Mouse (Mus musculus): ENCODE data around the gene Rps6ka4. TPM values are rescaled to one million over a fixed set of nuclear protein-coding genes. Genes with fewer than 3 reads are reported as not detected.

Rps6ka4 gene
- polyA plus RNA-seq, 1 experiment from 2014 or later: 5.8 TPM

GRCm38 (mm10) chr19:6825384-6825783 lies 15.1 kb downstream of the Rps6ka4 start:
- ATAC-seq (ENCODE audit: low FRiP score): no peak
- H3K9me3 ChIP-seq (ENCODE audit: control insufficient read depth, low read length): no peaks in the 10 kb centered on the region
- no peak overlapping the region for H3K27ac ChIP-seq (ENCODE audit: low read depth, low read length)
- H3K4me1 ChIP-seq (replicated peaks; ENCODE audit: control insufficient read depth, insufficient read depth, low read length): peaks cover 7% of the 10 kb centered on the region; the same call in 1 of the 2 replicates
- no peak overlapping the region for H3K9ac ChIP-seq (ENCODE audit: low read depth, low read length)
- 83% methylated on average over 6 of the region's 6 CpGs for WGBS
- H3K36me3 ChIP-seq (ENCODE audit: control insufficient read depth, insufficient read depth, low read length): no peaks in the 10 kb centered on the region
- peaks cover 19% of the 10 kb centered on the region for H3K27me3 ChIP-seq (ENCODE audit: control insufficient read depth, insufficient read depth, low read length)
- no peak overlapping the region for H3K4me2 ChIP-seq (replicated peaks; ENCODE audit: low read depth, low read length)
- H3K4me3 ChIP-seq (ENCODE audit: low read depth, low read length): no peak overlapping the region
- no peak for DNase-seq (ENCODE audit: low spot score)

- H3K4me1 ChIP-seq (replicated peaks; ENCODE audit: control insufficient read depth, insufficient read depth, low read length): no peaks in the 10 kb centered on the region
- H3K4me2 ChIP-seq (replicated peaks; ENCODE audit: low read depth, low read length): no peak overlapping the region
- DNase-seq (ENCODE audit: low spot score) (no peak), ATAC-seq (ENCODE audit: low FRiP score) (no peak)
- H3K36me3 ChIP-seq (ENCODE audit: control insufficient read depth, insufficient read depth, low read length): no peaks in the 10 kb centered on the region
- no peak overlapping the region for H3K4me3 ChIP-seq (ENCODE audit: low read depth, low read length)
- no peaks in the 10 kb centered on the region for H3K27me3 ChIP-seq (ENCODE audit: control insufficient read depth, insufficient read depth, low read length)
- WGBS: 87% methylated on average over 13 of the region's 13 CpGs
- H3K9ac ChIP-seq (ENCODE audit: low read depth, low read length): no peak overlapping the region
- no peaks in the 10 kb centered on the region for H3K9me3 ChIP-seq (ENCODE audit: control insufficient read depth, low read length)
- no peak overlapping the region for H3K27ac ChIP-seq (ENCODE audit: low read depth, low read length)
These were observed 19.8 kb downstream of the Rps6ka4 start for GRCm38 (mm10) chr19:6820538-6821195.

GRCm38 (mm10) chr19:6819143-6819827 lies 21.2 kb downstream of the Rps6ka4 start:
- Histone ChIP-seq H3K4me2 (replicated peaks; ENCODE audit: low read depth, low read length) (no peak overlapping the region), H3K9me3 (ENCODE audit: control insufficient read depth, low read length) (no peaks in the 10 kb centered on the region), H3K9ac (ENCODE audit: low read depth, low read length) (no peak overlapping the region), H3K27ac (ENCODE audit: low read depth, low read length) (no peak overlapping the region), H3K4me1 (replicated peaks; ENCODE audit: control insufficient read depth, insufficient read depth, low read length) (no peaks in the 10 kb centered on the region), H3K4me3 (ENCODE audit: low read depth, low read length) (no peak overlapping the region), H3K27me3 (ENCODE audit: control insufficient read depth, insufficient read depth, low read length) (no peaks in the 10 kb centered on the region), H3K36me3 (ENCODE audit: control insufficient read depth, insufficient read depth, low read length) (no peaks in the 10 kb centered on the region)
- ATAC-seq (ENCODE audit: low FRiP score): no peak
- 55% methylated on average over 10 of the region's 10 CpGs for WGBS
- DNase-seq (ENCODE audit: low spot score): no peak

- H3K4me1 ChIP-seq (replicated peaks; ENCODE audit: control insufficient read depth, insufficient read depth, low read length): no peaks in the 10 kb centered on the region
- no peaks in the 10 kb centered on the region for H3K9me3 ChIP-seq (ENCODE audit: control insufficient read depth, low read length)
- no peak overlapping the region for H3K9ac ChIP-seq (ENCODE audit: low read depth, low read length)
- DNase-seq (ENCODE audit: low spot score) (no peak), ATAC-seq (ENCODE audit: low FRiP score) (no peak)
- H3K4me2 ChIP-seq (replicated peaks; ENCODE audit: low read depth, low read length): no peak overlapping the region
- H3K4me3 ChIP-seq (ENCODE audit: low read depth, low read length): no peak overlapping the region
- no peaks in the 10 kb centered on the region for H3K27me3 ChIP-seq (ENCODE audit: control insufficient read depth, insufficient read depth, low read length)
- 0 out of 2 replicates have a peak overlapping the region, but pooled peaks have one; percentile 27 for H3K27ac ChIP-seq (ENCODE audit: low read depth, low read length)
- H3K36me3 ChIP-seq (ENCODE audit: control insufficient read depth, insufficient read depth, low read length): no peaks in the 10 kb centered on the region
- WGBS: 89% methylated on average over 3 of the region's 3 CpGs
These were observed 25.5 kb downstream of the Rps6ka4 start for GRCm38 (mm10) chr19:6814958-6815357.

- no peaks in the 10 kb centered on the region for H3K36me3 ChIP-seq (ENCODE audit: control insufficient read depth, insufficient read depth, low read length)
- H3K4me1 ChIP-seq (replicated peaks; ENCODE audit: control insufficient read depth, insufficient read depth, low read length): no peaks in the 10 kb centered on the region
- no peak overlapping the region for H3K9ac ChIP-seq (ENCODE audit: low read depth, low read length)
- DNase-seq (ENCODE audit: low spot score) (peak; percentile 50), ATAC-seq (ENCODE audit: low FRiP score) (peak; percentile 66; the same call in 1 of the 2 replicates)
- no peak overlapping the region for H3K4me3 ChIP-seq (ENCODE audit: low read depth, low read length)
- no peaks in the 10 kb centered on the region for H3K9me3 ChIP-seq (ENCODE audit: control insufficient read depth, low read length)
- H3K27ac ChIP-seq (ENCODE audit: low read depth, low read length): peak overlapping the region; percentile 27; the same call in 1 of the 2 replicates
- 35% methylated on average over 4 of the region's 4 CpGs for WGBS
- H3K4me2 ChIP-seq (replicated peaks; ENCODE audit: low read depth, low read length): no peak overlapping the region
- H3K27me3 ChIP-seq (ENCODE audit: control insufficient read depth, insufficient read depth, low read length): no peaks in the 10 kb centered on the region
These were observed 26.1 kb downstream of the Rps6ka4 start for GRCm38 (mm10) chr19:6814366-6814765.

Other genes starting within 250 kb of the Rps6ka4 start
- gene Ccdc88b, start 17.6 kb upstream of the Rps6ka4 start, polyA plus RNA-seq (2014; fragmentation: Nextera tagmentation; extraction: Ambion mirVana): 0.42 and 0.74 TPM in 2 replicates
- 142 and 147 TPM in 2 replicates for gene Trmt112, start 69.1 kb upstream of the Rps6ka4 start, polyA plus RNA-seq (2014; fragmentation: Nextera tagmentation; extraction: Ambion mirVana)
- 126 and 138 TPM in 2 replicates for gene Prdx5, start 69.5 kb upstream of the Rps6ka4 start, polyA plus RNA-seq (2014; fragmentation: Nextera tagmentation; extraction: Ambion mirVana)
- gene Esrra, start 81.2 kb upstream of the Rps6ka4 start, polyA plus RNA-seq (2014; fragmentation: Nextera tagmentation; extraction: Ambion mirVana): 4.1 and 5.0 TPM in 2 replicates
- 0.54 TPM in 1 of 2 replicates, not detected in the other for gene Catsperz, start 84.7 kb upstream of the Rps6ka4 start, polyA plus RNA-seq (2014; fragmentation: Nextera tagmentation; extraction: Ambion mirVana)
- gene Kcnk4, start 93.9 kb upstream of the Rps6ka4 start, polyA plus RNA-seq (2014; fragmentation: Nextera tagmentation; extraction: Ambion mirVana): 0.18 and 0.49 TPM in 2 replicates
- 61.7 and 63.9 TPM in 2 replicates for gene Bad, start 101.2 kb upstream of the Rps6ka4 start, polyA plus RNA-seq (2014; fragmentation: Nextera tagmentation; extraction: Ambion mirVana)
- 27.9 and 34.0 TPM in 2 replicates for gene Gpr137, start 101.8 kb upstream of the Rps6ka4 start, polyA plus RNA-seq (2014; fragmentation: Nextera tagmentation; extraction: Ambion mirVana)
- gene Ppp1r14b, start 134.3 kb upstream of the Rps6ka4 start, polyA plus RNA-seq (2014; fragmentation: Nextera tagmentation; extraction: Ambion mirVana): 180 and 249 TPM in 2 replicates
- 14.6 and 14.8 TPM in 2 replicates for gene Plcb3, start 135.8 kb upstream of the Rps6ka4 start, polyA plus RNA-seq (2014; fragmentation: Nextera tagmentation; extraction: Ambion mirVana)
- gene Fkbp2, start 139.9 kb upstream of the Rps6ka4 start, polyA plus RNA-seq (2014; fragmentation: Nextera tagmentation; extraction: Ambion mirVana): 73.7 and 79.3 TPM in 2 replicates
- gene Vegfb, start 147.0 kb upstream of the Rps6ka4 start, polyA plus RNA-seq (2014; fragmentation: Nextera tagmentation; extraction: Ambion mirVana): 21.4 TPM in 2 replicates
- 18.8 and 22.5 TPM in 2 replicates for gene Dnajc4, start 151.9 kb upstream of the Rps6ka4 start, polyA plus RNA-seq (2014; fragmentation: Nextera tagmentation; extraction: Ambion mirVana)
- 19.3 and 19.9 TPM in 2 replicates for gene Nudt22, start 155.5 kb upstream of the Rps6ka4 start, polyA plus RNA-seq (2014; fragmentation: Nextera tagmentation; extraction: Ambion mirVana)
- 10.6 and 11.1 TPM in 2 replicates for gene Trpt1, start 155.5 kb upstream of the Rps6ka4 start, polyA plus RNA-seq (2014; fragmentation: Nextera tagmentation; extraction: Ambion mirVana)
- 7.3 and 7.6 TPM in 2 replicates for gene Fermt3, start 178.8 kb upstream of the Rps6ka4 start, polyA plus RNA-seq (2014; fragmentation: Nextera tagmentation; extraction: Ambion mirVana)
- 376 and 390 TPM in 2 replicates for gene Stip1, start 199.3 kb upstream of the Rps6ka4 start, polyA plus RNA-seq (2014; fragmentation: Nextera tagmentation; extraction: Ambion mirVana)
- gene Macrod1, start 216.2 kb upstream of the Rps6ka4 start, polyA plus RNA-seq (2014; fragmentation: Nextera tagmentation; extraction: Ambion mirVana): 2.8 and 3.1 TPM in 2 replicates